Mouse (Mus musculus): ENCODE data around the gene Gm28998.

The Gm28998 gene

DNA sequence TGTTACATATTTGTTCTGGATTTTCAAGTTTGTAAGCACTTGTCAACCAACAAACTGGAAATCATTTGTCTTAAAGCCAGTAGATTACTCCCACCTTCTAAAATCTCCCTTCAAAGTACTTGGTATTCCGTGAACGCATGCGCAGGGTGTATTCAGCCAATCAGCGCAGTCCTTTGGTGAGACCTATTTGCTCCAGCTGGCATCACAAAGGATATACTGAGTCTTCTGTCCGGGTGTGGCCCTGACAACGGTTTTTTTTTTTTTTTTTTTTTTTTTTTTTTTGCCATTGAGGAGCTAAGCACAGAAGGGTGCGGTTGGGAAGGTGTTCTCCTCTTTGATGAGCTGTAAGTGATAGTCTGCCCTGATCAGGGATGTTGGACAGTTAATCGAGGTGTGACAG lies at the start of gene Gm28998:
Gene Gm28998, plus strand, starts transcription at position 301 of the 400 bp plus-strand sequence.
- no CpG with 5 or more reads among the region's 8 CpGs for WGBS
